Mouse (Mus musculus): ENCODE results near the gene Thbs3. TPM values are rescaled to one million over a fixed set of nuclear protein-coding genes. Genes with fewer than 3 reads are reported as not detected.

Gene Thbs3
- total and polyA plus RNA-seq, 3 experiments: 4.3 to 6.1 (median 5.7) TPM

GRCm38 (mm10) chr3:89238494-89238893, 23.5 kb downstream of the Thbs3 start:
- in situ Hi-C loops (cut with MboI; ENCODE audit: low pct_ligation_motif_present, low pct_unique_long_range_greater_than_20kb, low sequenced_read_pairs) (no loop called here), dilution Hi-C loops (cut with MboI; ENCODE audit: extremely low pct_ligation_motif_present, extremely low pct_unique_long_range_greater_than_20kb, low sequenced_read_pairs) (no loop called here)
- TF ChIP-seq JUN (IDR thresholded peaks at IDR 0.05; ENCODE audit: insufficient read depth, low read depth, low read length): no peak
- no peak for TF ChIP-seq ZMIZ1 (IDR thresholded peaks at IDR 0.05; ENCODE audit: low read depth, low read length)
- no peak for TF ChIP-seq TCF12 (IDR thresholded peaks at IDR 0.05; ENCODE audit: low read depth, low read length)
- TF ChIP-seq ZC3H11A (IDR thresholded peaks at IDR 0.05; ENCODE audit: low read depth, low read length): no peak
- TF ChIP-seq MAFK (IDR thresholded peaks at IDR 0.05; ENCODE audit: insufficient replicate concordance, low read length): no peak
- TF ChIP-seq GABPA (IDR thresholded peaks at IDR 0.05; ENCODE audit: insufficient replicate concordance, low read depth, low read length): no peak
- no peak for TF ChIP-seq USF2 (conservative IDR thresholded peaks at IDR 0.05; ENCODE audit: low read depth, low read length)
- TF ChIP-seq PAX5 (IDR thresholded peaks at IDR 0.05; ENCODE audit: low read length): no peak
- no peak for TF ChIP-seq RCOR1 (conservative IDR thresholded peaks at IDR 0.05; ENCODE audit: low read depth, low read length)
- TF ChIP-seq CHD2 (IDR thresholded peaks at IDR 0.05; ENCODE audit: low read length): no peak
- no peak for TF ChIP-seq EP300 (IDR thresholded peaks at IDR 0.05; ENCODE audit: low read length)
- no peak for TF ChIP-seq BHLHE40 (IDR thresholded peaks at IDR 0.05; ENCODE audit: low read depth, low read length)
- H3K79me2 ChIP-seq (replicated peaks; ENCODE audit: control insufficient read depth, extremely low read depth, insufficient read depth, poor library complexity, severe bottlenecking): no peaks in the 10 kb centered on the region
- H3K36me3 ChIP-seq (replicated peaks in 1 of 2; ENCODE audit: control insufficient read depth in 1 of 2, insufficient read depth in 1 of 2, low read length in 1 of 2): peaks cover 39 to 65% of the 10 kb centered on the region in 2 experiments
- no peak overlapping the region for H3K4me2 ChIP-seq (ENCODE audit: insufficient read depth, low read depth, poor library complexity, severe bottlenecking)
- H3K9me3 ChIP-seq (replicated peaks; ENCODE audit: low read length): no peaks in the 10 kb centered on the region
- H3K4me3 ChIP-seq (replicated peaks in 1 of 3; ENCODE audit: low read depth in 2 of 3, low read length in 2 of 3, poor library complexity in 1 of 3): no peak overlapping the region
- no peaks in the 10 kb centered on the region for H3K27me3 ChIP-seq (replicated peaks)
- H3K4me1 ChIP-seq (ENCODE audit: control insufficient read depth in 1 of 2, insufficient read depth in 2 of 2): peaks cover 8 to 19% of the 10 kb centered on the region in 2 experiments
- H3K27ac ChIP-seq (ENCODE audit: insufficient read depth, low read depth): no peak overlapping the region
- H3K9ac ChIP-seq (ENCODE audit: insufficient read depth, low read depth): no peak overlapping the region
- DNase-seq (ENCODE audit: extremely low read depth): no peak

- TF ChIP-seq SMC3 (IDR thresholded peaks at IDR 0.05; ENCODE audit: low read depth, low read length) (peak; percentile 56), RAD21 (IDR thresholded peaks at IDR 0.05; ENCODE audit: low read depth, low read length) (peak; percentile 40), CTCF (conservative IDR thresholded peaks at IDR 0.05 in 1 of 2, IDR thresholded peaks at IDR 0.05 in 1 of 2; ENCODE audit: low read depth in 2 of 2, low read length in 2 of 2) (peak; percentile 79 to 88), ELF1 (IDR thresholded peaks at IDR 0.05; ENCODE audit: low read depth, low read length) (peak; percentile 47; the same call in 1 of the 2 replicates), IRF4 (IDR thresholded peaks at IDR 0.05; ENCODE audit: low read depth, low read length) (no peak)
- Histone ChIP-seq H3K36me3 (replicated peaks in 1 of 2; ENCODE audit: control insufficient read depth in 1 of 2, insufficient read depth in 1 of 2, low read length in 1 of 2) (peaks cover 22 to 39% of the 10 kb centered on the region in 2 experiments), H3K9me3 (replicated peaks; ENCODE audit: low read length) (no peaks in the 10 kb centered on the region), H3K4me1 (ENCODE audit: control insufficient read depth in 1 of 2, insufficient read depth in 2 of 2) (peaks cover 3 to 38% of the 10 kb centered on the region in 2 experiments; a peak in 2 of 4 replicates), H3K9ac (ENCODE audit: insufficient read depth, low read depth) (no peak overlapping the region), H3K79me2 (replicated peaks; ENCODE audit: control insufficient read depth, extremely low read depth, insufficient read depth, poor library complexity, severe bottlenecking) (peaks cover 9% of the 10 kb centered on the region), H3K27ac (ENCODE audit: insufficient read depth, low read depth) (no peak overlapping the region), H3K4me3 (replicated peaks in 1 of 3; ENCODE audit: low read depth in 2 of 3, low read length in 2 of 3, poor library complexity in 1 of 3) (no peak overlapping the region), H3K4me2 (ENCODE audit: insufficient read depth, low read depth, poor library complexity, severe bottlenecking) (no peak overlapping the region), H3K27me3 (replicated peaks) (no peaks in the 10 kb centered on the region)
- in situ Hi-C loops (cut with MboI; ENCODE audit: low pct_ligation_motif_present, low pct_unique_long_range_greater_than_20kb, low sequenced_read_pairs) (loop anchor here (5.0 kb wide), 1 partner anchor 35 kb away; no protein-coding TSS in a partner anchor), dilution Hi-C loops (cut with MboI; ENCODE audit: extremely low pct_ligation_motif_present, extremely low pct_unique_long_range_greater_than_20kb, low sequenced_read_pairs) (no loop called here)
- peak; percentile 81 for DNase-seq (ENCODE audit: extremely low read depth)
These were observed 27.4 kb downstream of the Thbs3 start for GRCm38 (mm10) chr3:89242331-89242895.

Data from CH12.LX (cell line).